Mouse (Mus musculus): Measurements from ENCODE around the gene Spen. TPM values are rescaled to one million over a fixed set of nuclear protein-coding genes. Genes with fewer than 3 reads are reported as not detected.

The Spen gene
- total and polyA plus RNA-seq, 2 experiments from 2014 or later: 2.3 to 4.9 TPM

DNA sequence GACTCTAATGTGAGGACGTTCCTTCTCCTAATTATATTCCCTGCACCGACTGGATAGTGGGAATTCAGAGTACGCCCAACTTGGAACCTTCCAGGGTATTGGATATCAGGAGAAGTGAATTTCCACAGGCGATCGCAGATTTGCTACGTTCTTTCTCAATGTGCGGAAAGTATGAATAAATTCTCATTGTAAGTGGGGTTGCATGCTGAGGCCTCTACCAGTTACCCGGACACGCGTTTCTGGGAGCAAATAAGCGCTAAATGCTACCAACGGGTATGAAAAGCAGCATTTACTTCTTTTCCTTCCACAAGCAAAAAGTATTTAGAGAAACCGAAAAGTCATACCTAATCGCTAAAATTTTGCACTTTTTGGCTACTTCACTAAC is 1.2 kb downstream of the Spen start:
- no peak for ATAC-seq (ENCODE audit: insufficient read depth, low read depth)
- TF ChIP-seq EP300 (IDR thresholded peaks at IDR 0.05; ENCODE audit: low read depth): no peak
- TF ChIP-seq CTCF (IDR thresholded peaks at IDR 0.05; ENCODE audit: low read depth): no peak
- WGBS: under 1% methylated on average over 14 of the region's 14 CpGs
- Histone ChIP-seq H3K9me3 (replicated peaks; ENCODE audit: control insufficient read depth, low read length) (no peaks in the 10 kb centered on the region), H3K9ac (replicated peaks; ENCODE audit: low read depth, low read length) (peak overlapping the region; percentile 92), H3K27ac (ENCODE audit: low read depth) (peak overlapping the region; percentile 96), H3K4me3 (ENCODE audit: low read depth, low read length) (peak overlapping the region; percentile 85), H3K4me2 (ENCODE audit: low read depth, low read length) (peak overlapping the region; percentile 95), H3K36me3 (replicated peaks; ENCODE audit: control insufficient read depth, insufficient read depth, low read length) (no peaks in the 10 kb centered on the region), H3K4me1 (ENCODE audit: control insufficient read depth, insufficient read depth) (peaks cover 27% of the 10 kb centered on the region), H3K27me3 (ENCODE audit: control insufficient read depth, insufficient read depth, low read length) (no peaks in the 10 kb centered on the region)
- no peak for DNase-seq (ENCODE audit: low spot score)

DNA sequence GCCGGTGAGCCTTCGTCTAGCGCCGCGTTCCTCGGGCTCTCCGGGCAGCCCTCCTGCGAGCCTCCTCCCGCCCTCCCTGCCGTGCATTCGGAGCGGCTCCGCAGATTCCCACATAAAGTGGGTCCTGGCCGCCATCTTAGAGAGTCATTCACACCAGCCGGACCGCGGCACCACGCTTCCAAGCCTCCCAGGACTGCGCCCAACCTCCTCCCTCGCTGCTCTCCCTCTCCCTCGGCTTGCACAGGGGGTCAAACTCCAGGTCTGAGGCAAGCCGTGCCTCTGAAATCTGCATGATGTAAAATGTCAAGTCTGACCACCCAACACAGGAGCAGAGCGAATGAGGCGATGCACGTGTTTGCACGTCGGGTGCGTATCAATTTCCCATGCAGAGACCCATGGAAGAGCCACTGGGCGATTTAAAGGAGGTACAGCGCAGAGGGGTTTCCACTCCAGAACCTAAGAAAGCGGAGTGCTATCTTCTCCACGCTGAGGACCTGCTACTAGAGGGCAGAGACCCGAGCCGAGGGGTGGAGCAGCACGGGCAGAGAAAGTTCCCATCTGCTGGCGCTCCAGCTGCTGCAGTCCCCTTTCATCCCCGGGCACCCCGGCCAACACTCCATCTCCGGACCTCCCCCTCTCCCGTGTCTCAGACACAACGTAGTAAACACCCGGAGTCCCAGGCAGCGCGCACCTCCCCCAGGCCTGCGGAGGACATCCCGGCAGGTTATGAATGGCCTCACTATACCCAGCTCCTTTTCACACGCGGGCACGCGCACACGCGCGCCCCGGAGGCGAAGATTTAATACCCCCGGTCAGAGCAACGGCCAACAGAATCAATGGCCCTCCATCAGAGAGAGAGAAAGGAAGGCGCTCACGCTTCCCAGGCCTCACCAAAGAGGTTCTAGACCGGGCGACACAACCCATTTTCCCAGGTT is 1.8 kb downstream of the Spen start:
- Histone ChIP-seq H3K27ac (ENCODE audit: low read depth) (peak overlapping the region; percentile 96), H3K27me3 (ENCODE audit: control insufficient read depth, insufficient read depth, low read length) (no peaks in the 10 kb centered on the region), H3K9ac (replicated peaks; ENCODE audit: low read depth, low read length) (peak overlapping the region; percentile 92), H3K4me3 (ENCODE audit: low read depth, low read length) (peak overlapping the region; percentile 85), H3K4me2 (ENCODE audit: low read depth, low read length) (peak overlapping the region; percentile 95), H3K36me3 (replicated peaks; ENCODE audit: control insufficient read depth, insufficient read depth, low read length) (no peaks in the 10 kb centered on the region), H3K9me3 (replicated peaks; ENCODE audit: control insufficient read depth, low read length) (no peaks in the 10 kb centered on the region), H3K4me1 (ENCODE audit: control insufficient read depth, insufficient read depth) (peaks cover 24% of the 10 kb centered on the region)
- TF ChIP-seq EP300 (IDR thresholded peaks at IDR 0.05; ENCODE audit: low read depth) (no peak), CTCF (IDR thresholded peaks at IDR 0.05; ENCODE audit: low read depth) (no peak)
- ATAC-seq (ENCODE audit: insufficient read depth, low read depth) (no peak), DNase-seq (ENCODE audit: low spot score) (peak; percentile 36)
- WGBS: under 1% methylated on average over 61 of the region's 61 CpGs

DNA sequence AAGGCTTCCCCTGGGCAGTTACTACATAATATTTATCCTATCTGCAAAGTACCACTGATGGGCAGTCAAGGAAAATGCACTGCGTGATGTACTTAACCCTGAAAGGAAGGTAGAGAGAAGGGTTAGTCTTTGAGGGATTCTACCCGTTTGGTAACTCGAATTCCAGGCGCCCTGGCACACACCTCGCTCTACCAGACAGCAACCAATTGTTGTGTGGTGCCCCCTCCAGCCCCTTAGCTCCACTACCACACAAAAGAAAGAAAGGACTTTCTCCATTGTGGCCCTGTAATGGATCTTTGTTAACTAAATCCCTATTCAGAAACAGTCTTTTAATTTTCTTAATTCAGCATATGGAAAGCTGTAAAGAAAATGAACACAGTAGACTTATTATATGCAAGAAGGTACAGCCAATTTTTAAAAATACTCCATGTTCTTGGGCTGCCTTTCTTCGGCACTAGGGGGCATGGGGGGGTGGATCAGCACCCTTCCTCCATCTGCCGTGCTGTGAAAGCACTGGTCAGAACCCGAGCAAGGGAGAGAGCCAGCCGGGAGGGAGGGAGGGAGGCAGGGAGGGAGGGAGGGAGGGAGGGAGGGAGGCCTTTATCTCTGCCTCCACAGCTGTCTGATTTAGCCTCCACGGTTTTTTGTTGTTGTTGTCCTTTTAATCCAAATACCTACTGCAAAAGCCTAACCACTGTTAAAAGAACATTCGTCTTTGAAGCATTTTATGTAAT is 3.3 kb downstream of the Spen start:
- no peak for ATAC-seq (ENCODE audit: insufficient read depth, low read depth)
- peak; percentile 55 for DNase-seq (ENCODE audit: low spot score)
- no peaks in the 10 kb centered on the region; the same call in 1 of the 2 replicates for H3K36me3 ChIP-seq (replicated peaks; ENCODE audit: control insufficient read depth, insufficient read depth, low read length)
- H3K4me2 ChIP-seq (ENCODE audit: low read depth, low read length): peak overlapping the region; percentile 95
- 25% methylated on average over 9 of the region's 11 CpGs for WGBS
- no peaks in the 10 kb centered on the region for H3K9me3 ChIP-seq (replicated peaks; ENCODE audit: control insufficient read depth, low read length)
- peak overlapping the region; percentile 96 for H3K27ac ChIP-seq (ENCODE audit: low read depth)
- no peaks in the 10 kb centered on the region for H3K27me3 ChIP-seq (ENCODE audit: control insufficient read depth, insufficient read depth, low read length)
- H3K9ac ChIP-seq (replicated peaks; ENCODE audit: low read depth, low read length): 0 out of 2 replicates have a peak overlapping the region, but pooled peaks have one; percentile 92
- H3K4me3 ChIP-seq (ENCODE audit: low read depth, low read length): peak overlapping the region; percentile 85
- TF ChIP-seq CTCF (IDR thresholded peaks at IDR 0.05; ENCODE audit: low read depth) (peak; percentile 49), EP300 (IDR thresholded peaks at IDR 0.05; ENCODE audit: low read depth) (no peak)
- peaks cover 22% of the 10 kb centered on the region for H3K4me1 ChIP-seq (ENCODE audit: control insufficient read depth, insufficient read depth)

DNA sequence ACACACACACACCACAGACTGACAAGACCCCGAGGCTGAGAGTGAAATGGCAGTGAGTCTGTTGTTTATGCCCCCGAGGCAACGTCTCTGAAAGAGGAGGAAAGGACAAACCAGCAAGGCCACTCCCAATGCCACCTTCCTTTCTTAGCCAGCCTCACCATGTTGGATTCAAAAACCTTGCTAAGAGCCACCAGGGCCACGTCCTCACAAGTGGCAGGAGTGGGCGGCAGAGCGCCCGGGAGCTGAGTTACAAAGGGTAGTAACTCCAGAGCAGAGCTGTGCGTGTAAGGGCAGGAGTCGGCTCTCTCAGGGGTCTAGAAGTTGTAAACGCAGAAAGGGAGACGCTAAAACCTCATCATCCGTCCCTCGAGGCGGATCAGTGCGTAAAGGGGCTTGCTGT is 7.4 kb downstream of the Spen start:
- no peaks in the 10 kb centered on the region; the same call in 1 of the 2 replicates for H3K36me3 ChIP-seq (replicated peaks; ENCODE audit: control insufficient read depth, insufficient read depth, low read length)
- WGBS: 79% methylated on average over 15 of the region's 15 CpGs
- TF ChIP-seq CTCF (IDR thresholded peaks at IDR 0.05; ENCODE audit: low read depth) (no peak), EP300 (IDR thresholded peaks at IDR 0.05; ENCODE audit: low read depth) (no peak)
- H3K4me1 ChIP-seq (ENCODE audit: control insufficient read depth, insufficient read depth): peaks cover 24% of the 10 kb centered on the region
- H3K4me2 ChIP-seq (ENCODE audit: low read depth, low read length): no peak overlapping the region
- H3K27me3 ChIP-seq (ENCODE audit: control insufficient read depth, insufficient read depth, low read length): no peaks in the 10 kb centered on the region
- no peak overlapping the region for H3K9ac ChIP-seq (replicated peaks; ENCODE audit: low read depth, low read length)
- DNase-seq (ENCODE audit: low spot score): no peak
- no peak for ATAC-seq (ENCODE audit: insufficient read depth, low read depth)
- H3K9me3 ChIP-seq (replicated peaks; ENCODE audit: control insufficient read depth, low read length): no peaks in the 10 kb centered on the region
- H3K27ac ChIP-seq (ENCODE audit: low read depth): peak overlapping the region; percentile 19; the same call in 1 of the 2 replicates
- no peak overlapping the region for H3K4me3 ChIP-seq (ENCODE audit: low read depth, low read length)

DNA sequence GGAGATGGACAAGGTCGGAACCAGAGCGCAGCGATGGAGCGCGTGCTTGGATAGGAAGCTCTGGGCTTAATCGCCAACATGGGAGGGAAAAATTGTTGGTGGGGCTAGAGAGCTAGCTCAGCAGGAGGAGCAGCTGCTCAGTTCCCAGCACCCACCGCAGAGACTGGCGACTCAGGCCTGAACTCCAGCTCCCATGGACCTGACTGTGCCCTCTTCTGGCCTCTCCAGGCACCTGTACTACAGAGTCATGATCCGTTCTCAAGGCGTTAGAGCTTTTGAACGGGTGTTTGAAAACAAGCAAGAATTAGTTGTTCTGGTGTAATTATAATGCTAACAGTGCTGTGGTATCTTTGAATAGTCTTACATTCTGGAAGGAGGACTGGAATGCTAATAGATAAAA is 9.5 kb downstream of the Spen start:
- Histone ChIP-seq H3K27me3 (ENCODE audit: control insufficient read depth, insufficient read depth, low read length) (no peaks in the 10 kb centered on the region), H3K27ac (ENCODE audit: low read depth) (no peak overlapping the region), H3K9me3 (replicated peaks; ENCODE audit: control insufficient read depth, low read length) (no peaks in the 10 kb centered on the region), H3K4me3 (ENCODE audit: low read depth, low read length) (no peak overlapping the region), H3K4me1 (ENCODE audit: control insufficient read depth, insufficient read depth) (peaks cover 15% of the 10 kb centered on the region), H3K4me2 (ENCODE audit: low read depth, low read length) (no peak overlapping the region), H3K9ac (replicated peaks; ENCODE audit: low read depth, low read length) (no peak overlapping the region), H3K36me3 (replicated peaks; ENCODE audit: control insufficient read depth, insufficient read depth, low read length) (no peaks in the 10 kb centered on the region; the same call in 1 of the 2 replicates)
- 89% methylated on average over 11 of the region's 11 CpGs for WGBS
- DNase-seq (ENCODE audit: low spot score) (no peak), ATAC-seq (ENCODE audit: insufficient read depth, low read depth) (no peak)
- TF ChIP-seq CTCF (IDR thresholded peaks at IDR 0.05; ENCODE audit: low read depth): peak; percentile 11; the same call in 1 of the 2 replicates
- TF ChIP-seq EP300 (IDR thresholded peaks at IDR 0.05; ENCODE audit: low read depth): no peak
